Mouse (Mus musculus): ENCODE results near the gene Arhgap10.
"Not testable (repeated sequence)": the region's sequence is repeated elsewhere in the genome, so short reads cannot be mapped to it uniquely, and the experiment has no call there.

Gene Arhgap10

GRCm38 (mm10) chr8:77350121-77350777 is 167.5 kb downstream of the Arhgap10 start:
- DNase-seq (ENCODE audit: low spot score in 2 of 2) = no peak

- no peak for DNase-seq (ENCODE audit: low spot score in 2 of 2)
Observed at GRCm38 (mm10) chr8:77343916-77344315, 173.8 kb downstream of the Arhgap10 start.

GRCm38 (mm10) chr8:77343335-77343734 is 174.4 kb downstream of the Arhgap10 start:
- no peak for DNase-seq (ENCODE audit: low spot score in 2 of 2)

- no peak for DNase-seq (ENCODE audit: low spot score in 2 of 2)
Observed at GRCm38 (mm10) chr8:77342144-77342543, 175.6 kb downstream of the Arhgap10 start.

GRCm38 (mm10) chr8:77341329-77341728 is 176.4 kb downstream of the Arhgap10 start:
- no peak for DNase-seq (ENCODE audit: low spot score in 2 of 2)

GRCm38 (mm10) chr8:77340046-77340747 is 177.6 kb downstream of the Arhgap10 start:
- DNase-seq (ENCODE audit: low spot score in 2 of 2) = no peak

- DNase-seq (ENCODE audit: low spot score in 2 of 2) = no peak
Observed at GRCm38 (mm10) chr8:77337272-77337671, 180.5 kb downstream of the Arhgap10 start.

- DNase-seq (ENCODE audit: low spot score in 2 of 2) = no peak
Observed at GRCm38 (mm10) chr8:77331180-77331579, 186.6 kb downstream of the Arhgap10 start.

- DNase-seq (ENCODE audit: low spot score in 2 of 2) = no peak
Observed at GRCm38 (mm10) chr8:77330304-77330703, 187.4 kb downstream of the Arhgap10 start.

GRCm38 (mm10) chr8:77329783-77330182 is 188.0 kb downstream of the Arhgap10 start:
- DNase-seq (ENCODE audit: low spot score in 2 of 2) = no peak

- no peak for DNase-seq (ENCODE audit: low spot score in 2 of 2)
Observed at GRCm38 (mm10) chr8:77328473-77328872, 189.3 kb downstream of the Arhgap10 start.

- DNase-seq (ENCODE audit: low spot score in 2 of 2) = no peak
Observed at GRCm38 (mm10) chr8:77327326-77327725, 190.4 kb downstream of the Arhgap10 start.

- DNase-seq (ENCODE audit: low spot score in 2 of 2) = not testable (repeated sequence)
Observed at GRCm38 (mm10) chr8:77322727-77323126, 195.0 kb downstream of the Arhgap10 start.

- DNase-seq (ENCODE audit: low spot score in 2 of 2) = no peak
Observed at GRCm38 (mm10) chr8:77321901-77322300, 195.9 kb downstream of the Arhgap10 start.

- DNase-seq (ENCODE audit: low spot score in 2 of 2) = no peak
Observed at GRCm38 (mm10) chr8:77318590-77318989, 199.2 kb downstream of the Arhgap10 start.

- no peak for DNase-seq (ENCODE audit: low spot score in 2 of 2)
Observed at GRCm38 (mm10) chr8:77317771-77318170, 200.0 kb downstream of the Arhgap10 start.

GRCm38 (mm10) chr8:77313003-77313402 is 204.8 kb downstream of the Arhgap10 start:
- DNase-seq (ENCODE audit: low spot score in 2 of 2) = no peak

- no peak for DNase-seq (ENCODE audit: low spot score in 2 of 2)
Observed at GRCm38 (mm10) chr8:77311762-77312161, 206.0 kb downstream of the Arhgap10 start.

- no peak for DNase-seq (ENCODE audit: low spot score in 2 of 2)
Observed at GRCm38 (mm10) chr8:77310541-77310940, 207.2 kb downstream of the Arhgap10 start.

- no peak for DNase-seq (ENCODE audit: low spot score in 2 of 2)
Observed at GRCm38 (mm10) chr8:77310026-77310425, 207.7 kb downstream of the Arhgap10 start.

- DNase-seq (ENCODE audit: low spot score in 2 of 2) = no peak
Observed at GRCm38 (mm10) chr8:77294599-77294998, 223.2 kb downstream of the Arhgap10 start.

- DNase-seq (ENCODE audit: low spot score in 2 of 2) = no peak
Observed at GRCm38 (mm10) chr8:77292649-77293048, 225.1 kb downstream of the Arhgap10 start.

- no peak for DNase-seq (ENCODE audit: low spot score in 2 of 2)
Observed at GRCm38 (mm10) chr8:77292120-77292519, 225.6 kb downstream of the Arhgap10 start.
